Mouse (Mus musculus) midbrain, embryonic 11.5 days (tissue): ENCODE results near the gene Stk39. TPM values are rescaled to one million over a fixed set of nuclear protein-coding genes. Genes with fewer than 3 reads are reported as not detected.
A peak's percentile ranks its signal among the peaks of the same experiment; 100 is the strongest.

Experiments
- ATAC-seq: fragments of 200-750 bp; cut with Nextera tagmentation; 2 replicates; pipeline ENCODE4 v1.8.0; 2017; ENCODE audit warnings: moderate TSS enrichment, moderate library complexity; ENCODE audit not compliant: low FRiP score
- DNase-seq: peaks from one replicate; pipeline ENCODE4 v3.0.0; 2015; ENCODE audit warnings: low spot score; ENCODE audit errors: missing footprints
- H3K27ac ChIP-seq: fragments of 300-500 bp; sonication (generic); 2 replicates; pipeline ENCODE4 v1.5.1; 2014; ENCODE audit warnings: low read depth, low read length
- H3K27me3 ChIP-seq: fragments of 300-500 bp; sonication (generic); 2 replicates; pipeline ENCODE4 v1.6.1; 2014; ENCODE audit warnings: mild to moderate bottlenecking, low read length, moderate library complexity, mixed read lengths; ENCODE audit not compliant: control insufficient read depth, insufficient read depth
- H3K36me3 ChIP-seq: fragments of 300-500 bp; sonication (generic); 2 replicates; pipeline ENCODE4 v1.6.1; 2014; ENCODE audit warnings: mild to moderate bottlenecking, low read length, moderate library complexity, mixed read lengths; ENCODE audit not compliant: control insufficient read depth, insufficient read depth
- H3K4me1 ChIP-seq: fragments of 300-500 bp; sonication (generic); 2 replicates; pipeline ENCODE4 v1.6.1; 2014; ENCODE audit warnings: low read length; ENCODE audit not compliant: control insufficient read depth, insufficient read depth
- H3K4me2 ChIP-seq: fragments of 300-500 bp; sonication (generic); 2 replicates; pipeline ENCODE4 v1.6.1; 2014; ENCODE audit warnings: mild to moderate bottlenecking, moderate library complexity
- H3K4me3 ChIP-seq: fragments of 300-500 bp; sonication (generic); 2 replicates; pipeline ENCODE4 v1.5.1; 2014; ENCODE audit warnings: low read depth, low read length
- H3K9ac ChIP-seq: fragments of 300-500 bp; sonication (generic); 2 replicates; pipeline ENCODE4 v1.6.1; 2014; ENCODE audit warnings: low read length
- H3K9me3 ChIP-seq: fragments of 300-500 bp; sonication (generic); 2 replicates; pipeline ENCODE4 v1.6.1; 2016; ENCODE audit warnings: low read length; ENCODE audit not compliant: control insufficient read depth
- WGBS: fragments of 180-500 bp; shearing (Covaris S2); extraction: QIAGEN DNeasy Blood & Tissue Kit; methylation state at CpG from one replicate; pipeline ENCODE4 v1.1.7; 2014; 5-methylcytosine and 5-hydroxymethylcytosine counted together
- polyA plus RNA-seq: library from polyadenylated mRNA; unstranded; fragments of >200 nt; fragmentation: Nextera tagmentation; extraction: Ambion mirVana; gene quantifications from 2 replicates; pipeline ENCODE4 v1.2.1, GENCODE M21; 2014

Stk39 gene
- polyA plus RNA-seq, 1 experiment from 2014 or later: 52.5 TPM

DNA sequence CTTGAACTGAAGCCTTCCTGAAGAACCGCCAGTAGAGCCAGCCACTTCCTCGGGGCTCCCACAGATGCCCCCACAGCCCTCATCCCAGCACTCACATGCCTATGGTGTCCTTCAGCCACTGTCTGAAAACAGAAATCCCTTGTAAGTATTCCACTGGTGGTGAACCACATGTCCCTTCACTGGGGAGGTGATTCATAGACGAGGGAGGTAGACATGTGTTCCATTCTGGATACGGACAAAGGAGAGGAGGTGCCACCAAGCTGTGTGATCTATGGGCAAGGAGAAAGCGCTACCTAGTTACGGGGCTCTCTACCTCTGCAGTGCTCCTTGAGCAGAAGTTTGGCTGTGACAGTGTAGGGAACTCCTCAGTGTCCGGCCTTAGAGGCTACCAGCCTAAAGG lies 52.9 kb downstream of the Stk39 start:
- WGBS: 93% methylated on average over 7 of the region's 7 CpGs

DNA sequence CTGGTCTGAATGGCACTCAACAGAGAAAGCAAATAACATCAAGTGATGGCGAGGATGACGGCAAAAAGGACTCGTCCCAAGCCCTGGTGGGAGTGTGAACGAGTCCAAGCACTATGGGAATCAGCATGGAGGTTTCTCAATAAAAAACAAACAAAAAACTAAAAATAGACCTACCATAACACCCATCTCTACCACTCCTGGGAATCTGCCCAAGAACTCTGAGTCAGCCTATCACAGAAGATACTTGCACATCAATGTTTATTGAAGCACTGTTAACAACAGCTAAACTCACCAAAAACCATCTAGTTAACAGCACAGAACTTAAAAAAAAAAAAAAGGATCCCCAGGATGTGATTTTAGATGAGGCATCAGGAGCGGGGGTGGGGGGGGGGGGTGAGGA lies 55.0 kb downstream of the Stk39 start:
- Histone ChIP-seq H3K9me3 (no peaks in the 10 kb centered on the region), H3K4me2 (no peak overlapping the region), H3K4me1 (no peaks in the 10 kb centered on the region), H3K4me3 (no peak overlapping the region), H3K9ac (no peak overlapping the region), H3K36me3 (no peaks in the 10 kb centered on the region), H3K27ac (no peak overlapping the region), H3K27me3 (no peaks in the 10 kb centered on the region)
- DNase-seq (no peak), ATAC-seq (no peak)
- WGBS: 93% methylated on average over 5 of the region's 5 CpGs

More for the DNA sequence above, 52.9 kb downstream of the Stk39 start:
- ATAC-seq (no peak), DNase-seq (no peak)
- Histone ChIP-seq H3K27ac (no peak overlapping the region), H3K9me3 (no peaks in the 10 kb centered on the region), H3K4me2 (no peak overlapping the region), H3K4me3 (no peak overlapping the region), H3K4me1 (no peaks in the 10 kb centered on the region), H3K9ac (no peak overlapping the region), H3K27me3 (no peaks in the 10 kb centered on the region), H3K36me3 (no peaks in the 10 kb centered on the region)

GRCm38 (mm10) chr2:68415691-68416090 lies 56.4 kb downstream of the Stk39 start:
- no peak overlapping the region for H3K27ac ChIP-seq
- H3K4me3 ChIP-seq: no peak overlapping the region
- WGBS: 88% methylated on average over 6 of the region's 6 CpGs
- no peak overlapping the region for H3K4me2 ChIP-seq
- no peak for DNase-seq
- H3K4me1 ChIP-seq: no peaks in the 10 kb centered on the region
- H3K9me3 ChIP-seq: no peaks in the 10 kb centered on the region
- H3K36me3 ChIP-seq: no peaks in the 10 kb centered on the region
- H3K9ac ChIP-seq: no peak overlapping the region
- ATAC-seq: no peak
- H3K27me3 ChIP-seq: no peaks in the 10 kb centered on the region; the same call in 1 of the 2 replicates

- Histone ChIP-seq H3K27me3 (no peaks in the 10 kb centered on the region; the same call in 1 of the 2 replicates), H3K9me3 (no peaks in the 10 kb centered on the region), H3K9ac (no peak overlapping the region), H3K4me3 (no peak overlapping the region), H3K27ac (no peak overlapping the region), H3K4me2 (no peak overlapping the region), H3K4me1 (peaks cover 18% of the 10 kb centered on the region), H3K36me3 (no peaks in the 10 kb centered on the region)
- ATAC-seq (no peak), DNase-seq (no peak)
- 86% methylated on average over 5 of the region's 5 CpGs for WGBS
Observed at GRCm38 (mm10) chr2:68412149-68412548, 59.9 kb downstream of the Stk39 start.

GRCm38 (mm10) chr2:68411201-68411600 lies 60.9 kb downstream of the Stk39 start:
- Histone ChIP-seq H3K4me3 (no peak overlapping the region), H3K27me3 (no peaks in the 10 kb centered on the region; the same call in 1 of the 2 replicates), H3K4me2 (no peak overlapping the region), H3K36me3 (no peaks in the 10 kb centered on the region), H3K4me1 (peaks cover 28% of the 10 kb centered on the region), H3K9ac (no peak overlapping the region), H3K9me3 (no peaks in the 10 kb centered on the region), H3K27ac (no peak overlapping the region)
- ATAC-seq (no peak), DNase-seq (no peak)
- 87% methylated on average over 8 of the region's 8 CpGs for WGBS

DNA sequence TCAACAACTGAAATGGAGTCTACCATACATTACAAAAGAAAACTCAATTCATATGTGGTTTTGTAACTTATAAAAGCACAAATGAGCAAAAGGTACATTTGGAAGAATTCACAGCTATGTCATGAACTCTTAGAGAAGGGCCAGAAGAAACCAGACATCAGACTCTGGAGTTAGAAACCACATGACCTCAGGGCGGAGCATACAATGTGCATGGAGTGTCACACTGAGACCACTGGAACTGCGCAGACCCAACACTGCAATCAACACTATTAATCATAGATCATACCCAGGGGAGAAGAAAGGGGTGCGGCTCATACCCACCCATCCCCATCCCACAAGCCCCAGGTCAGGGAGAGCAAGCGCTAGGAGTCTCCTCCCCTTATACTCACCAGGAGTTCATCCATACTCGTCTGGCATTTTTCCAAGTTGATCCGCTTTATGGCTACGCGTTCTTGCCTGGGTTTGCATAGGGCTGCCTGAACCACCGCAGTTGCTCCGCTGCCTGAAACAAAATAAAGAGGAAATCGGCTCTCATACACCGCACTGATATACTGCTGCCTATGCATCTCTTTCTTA lies 62.3 kb downstream of the Stk39 start:
- peaks cover 38% of the 10 kb centered on the region for H3K4me1 ChIP-seq
- H3K27me3 ChIP-seq: no peaks in the 10 kb centered on the region; the same call in 1 of the 2 replicates
- no peak overlapping the region for H3K27ac ChIP-seq
- DNase-seq: no peak
- 0 out of 2 replicates have a peak, but pooled peaks have one; percentile 5 for ATAC-seq
- H3K4me2 ChIP-seq: no peak overlapping the region
- H3K36me3 ChIP-seq: no peaks in the 10 kb centered on the region
- H3K4me3 ChIP-seq: no peak overlapping the region
- H3K9ac ChIP-seq: no peak overlapping the region
- WGBS: 92% methylated on average over 12 of the region's 12 CpGs
- no peaks in the 10 kb centered on the region for H3K9me3 ChIP-seq

GRCm38 (mm10) chr2:68408271-68408980 lies 63.6 kb downstream of the Stk39 start:
- Histone ChIP-seq H3K9ac (no peak overlapping the region), H3K4me3 (no peak overlapping the region), H3K4me1 (peaks cover 45% of the 10 kb centered on the region), H3K27me3 (no peaks in the 10 kb centered on the region; the same call in 1 of the 2 replicates), H3K4me2 (no peak overlapping the region), H3K36me3 (no peaks in the 10 kb centered on the region), H3K9me3 (no peaks in the 10 kb centered on the region), H3K27ac (no peak overlapping the region)
- DNase-seq (no peak), ATAC-seq (no peak)
- WGBS: 59% methylated on average over 17 of the region's 17 CpGs

GRCm38 (mm10) chr2:68407179-68407950 lies 64.7 kb downstream of the Stk39 start:
- 41% methylated on average over 12 of the region's 12 CpGs for WGBS
- Histone ChIP-seq H3K27me3 (no peaks in the 10 kb centered on the region; the same call in 1 of the 2 replicates), H3K9me3 (no peaks in the 10 kb centered on the region), H3K27ac (peak overlapping the region; percentile 60), H3K4me3 (no peak overlapping the region), H3K36me3 (no peaks in the 10 kb centered on the region), H3K4me2 (no peak overlapping the region), H3K9ac (no peak overlapping the region), H3K4me1 (peaks cover 45% of the 10 kb centered on the region)
- ATAC-seq (0 out of 2 replicates have a peak, but pooled peaks have one; percentile 28), DNase-seq (peak; percentile 90)
